Mouse (Mus musculus) erythroid progenitor cell, adult 5-6 weeks (primary cell): ENCODE data around the gene Taar8c. TPM values are rescaled to one million over a fixed set of nuclear protein-coding genes. Genes with fewer than 3 reads are reported as not detected.
"Not testable (repeated sequence)": the region's sequence is repeated elsewhere in the genome, so short reads cannot be mapped to it uniquely, and the experiment has no call there.

Experiments
- ATAC-seq: replicated peaks from 2 replicates; pipeline ENCODE4 v1.8.0; 2016; ENCODE audit warnings: moderate number of reproducible peaks, mild to moderate bottlenecking, moderate TSS enrichment, inconsistent platforms; ENCODE audit not compliant: poor library complexity, low FRiP score, severe bottlenecking
- total RNA-seq, 2 experiments: library from RNA; stranded (forward) in 1 of 2; stranded (reverse) in 1 of 2; fragments of 150-400 nt in 1 of 2; fragments of 186-747, 209-891 nt in 1 of 2; gene quantifications; 2 replicates each; pipeline versions ENCODE4 v1.2.3 to v1.2.4; 2015 to 2017; ENCODE audit warnings: low replicate concordance in 2 of 2

Gene Taar8c
- total RNA-seq, 2 experiments from 2014 or later = not detected

GRCm38 (mm10) chr10:24080166-24080565 lies 21.5 kb downstream of the Taar8c start:
- ATAC-seq = peak; percentile 63

GRCm38 (mm10) chr10:24076200-24076599 lies 25.5 kb downstream of the Taar8c start, which contains the start of gene Taar8a:
Gene Taar8a, plus strand, starts transcription at chr10:24076500.
- not testable (repeated sequence) for ATAC-seq

DNA sequence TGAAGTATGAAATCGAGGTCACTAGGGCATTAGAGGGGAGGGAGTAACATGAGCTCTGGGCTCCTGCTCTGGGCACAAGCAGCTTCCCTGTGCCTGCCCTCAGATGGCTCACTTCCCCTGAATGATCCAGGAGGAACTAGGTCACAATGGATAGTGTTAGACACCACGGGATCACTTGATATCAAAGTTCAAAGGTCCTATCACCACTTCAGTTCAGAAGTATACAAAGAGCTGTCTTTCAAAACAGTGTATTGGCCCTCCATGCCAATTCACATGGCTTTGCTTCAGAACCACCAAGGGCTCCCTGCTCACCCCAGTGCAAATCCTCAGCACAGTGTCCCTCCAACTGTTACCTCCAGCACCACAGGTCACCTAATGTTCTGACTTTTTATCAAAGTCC lies 27.0 kb downstream of the Taar8c start:
- not testable (repeated sequence) for ATAC-seq

DNA sequence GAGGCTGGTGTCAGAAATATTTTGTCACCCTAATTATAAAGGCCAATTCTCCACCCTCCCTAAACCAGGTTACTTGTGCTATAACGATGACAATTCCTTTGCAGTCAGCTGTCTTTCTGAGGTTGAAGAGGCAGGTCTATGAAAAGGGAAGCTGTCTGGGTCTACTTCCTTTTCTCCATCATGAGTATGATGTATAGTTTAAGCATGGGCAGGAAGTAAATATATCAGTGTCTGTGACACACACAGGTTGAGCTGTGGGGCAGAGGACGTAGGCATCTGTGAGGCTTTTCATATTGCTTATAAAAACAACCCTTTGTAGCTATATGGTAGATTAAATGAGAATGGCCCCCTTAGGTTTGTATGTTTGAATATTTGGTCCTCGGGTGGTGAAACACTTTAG lies 42.7 kb downstream of the Taar8c start:
- no peak for ATAC-seq

GRCm38 (mm10) chr10:24052039-24052438 lies 49.7 kb downstream of the Taar8c start:
- peak; percentile 39; the same call in 1 of the 2 replicates for ATAC-seq

Other genes starting within 250 kb of the Taar8c start
- gene Vnn1, start 207.2 kb downstream of the Taar8c start, total RNA-seq (2015; ENCODE audit: low replicate concordance) = not detected in 2 replicates
- not detected in 2 replicates for gene Vnn1, start 207.2 kb downstream of the Taar8c start, total RNA-seq (2017; ENCODE audit: low replicate concordance)
- gene Taar1, start 181.6 kb downstream of the Taar8c start, total RNA-seq (2015; ENCODE audit: low replicate concordance) = not detected in 2 replicates
- gene Taar1, start 181.6 kb downstream of the Taar8c start, total RNA-seq (2017; ENCODE audit: low replicate concordance) = not detected in 2 replicates
- not detected in 2 replicates for gene Taar2, start 163.3 kb downstream of the Taar8c start, total RNA-seq (2015; ENCODE audit: low replicate concordance)
- not detected in 2 replicates for gene Taar2, start 163.3 kb downstream of the Taar8c start, total RNA-seq (2017; ENCODE audit: low replicate concordance)
- gene Taar3, start 152.4 kb downstream of the Taar8c start, total RNA-seq (2015; ENCODE audit: low replicate concordance) = not detected in 2 replicates
- not detected in 2 replicates for gene Taar3, start 152.4 kb downstream of the Taar8c start, total RNA-seq (2017; ENCODE audit: low replicate concordance)
- not detected in 2 replicates for gene Taar4, start 141.4 kb downstream of the Taar8c start, total RNA-seq (2015; ENCODE audit: low replicate concordance)
- not detected in 2 replicates for gene Taar4, start 141.4 kb downstream of the Taar8c start, total RNA-seq (2017; ENCODE audit: low replicate concordance)
- not detected in 2 replicates for gene Taar5, start 131.2 kb downstream of the Taar8c start, total RNA-seq (2015; ENCODE audit: low replicate concordance)
- not detected in 2 replicates for gene Taar5, start 131.2 kb downstream of the Taar8c start, total RNA-seq (2017; ENCODE audit: low replicate concordance)
- not detected in 2 replicates for gene Taar6, start 116.3 kb downstream of the Taar8c start, total RNA-seq (2015; ENCODE audit: low replicate concordance)
- not detected in 2 replicates for gene Taar6, start 116.3 kb downstream of the Taar8c start, total RNA-seq (2017; ENCODE audit: low replicate concordance)
- not detected in 2 replicates for gene Taar7a, start 108.4 kb downstream of the Taar8c start, total RNA-seq (2015; ENCODE audit: low replicate concordance)
- not detected in 2 replicates for gene Taar7a, start 108.4 kb downstream of the Taar8c start, total RNA-seq (2017; ENCODE audit: low replicate concordance)
- gene Taar7b, start 102.0 kb downstream of the Taar8c start, total RNA-seq (2015; ENCODE audit: low replicate concordance) = not detected in 2 replicates
- not detected in 2 replicates for gene Taar7b, start 102.0 kb downstream of the Taar8c start, total RNA-seq (2017; ENCODE audit: low replicate concordance)
- not detected in 2 replicates for gene Taar7d, start 74.7 kb downstream of the Taar8c start, total RNA-seq (2015; ENCODE audit: low replicate concordance)
- gene Taar7d, start 74.7 kb downstream of the Taar8c start, total RNA-seq (2017; ENCODE audit: low replicate concordance) = not detected in 2 replicates
- not detected in 2 replicates for gene Taar7e, start 64.3 kb downstream of the Taar8c start, total RNA-seq (2015; ENCODE audit: low replicate concordance)
- gene Taar7e, start 64.3 kb downstream of the Taar8c start, total RNA-seq (2017; ENCODE audit: low replicate concordance) = not detected in 2 replicates
- not detected in 2 replicates for gene Taar7f, start 52.4 kb downstream of the Taar8c start, total RNA-seq (2015; ENCODE audit: low replicate concordance)
- gene Taar7f, start 52.4 kb downstream of the Taar8c start, total RNA-seq (2017; ENCODE audit: low replicate concordance) = not detected in 2 replicates
- gene Taar8a, start 25.4 kb downstream of the Taar8c start, total RNA-seq (2015; ENCODE audit: low replicate concordance) = not detected in 2 replicates
- gene Taar8a, start 25.4 kb downstream of the Taar8c start, total RNA-seq (2017; ENCODE audit: low replicate concordance) = not detected in 2 replicates
- not detected in 2 replicates for gene Taar8b, start 9.6 kb downstream of the Taar8c start, total RNA-seq (2015; ENCODE audit: low replicate concordance)
- not detected in 2 replicates for gene Taar8b, start 9.6 kb downstream of the Taar8c start, total RNA-seq (2017; ENCODE audit: low replicate concordance)
- gene Taar9, start 7.6 kb upstream of the Taar8c start, total RNA-seq (2015; ENCODE audit: low replicate concordance) = not detected in 2 replicates
- gene Taar9, start 7.6 kb upstream of the Taar8c start, total RNA-seq (2017; ENCODE audit: low replicate concordance) = not detected in 2 replicates
- 10.8 and 21.4 TPM in 2 replicates for gene Stx7, start 47.4 kb upstream of the Taar8c start, total RNA-seq (2015; ENCODE audit: low replicate concordance)
- gene Stx7, start 47.4 kb upstream of the Taar8c start, total RNA-seq (2017; ENCODE audit: low replicate concordance) = 30.8 and 35.2 TPM in 2 replicates
- gene Moxd1, start 121.6 kb upstream of the Taar8c start, total RNA-seq (2015; ENCODE audit: low replicate concordance) = not detected in 2 replicates
- gene Moxd1, start 121.6 kb upstream of the Taar8c start, total RNA-seq (2017; ENCODE audit: low replicate concordance) = not detected in 2 replicates